Mouse (Mus musculus) CH12.LX (cell line): ENCODE data around the gene Greb1. TPM values are rescaled to one million over a fixed set of nuclear protein-coding genes. Genes with fewer than 3 reads are reported as not detected.

Experiments
- DNase-seq: peaks from one replicate; pipeline ENCODE4 v3.0.0-alpha.2; 2013; ENCODE audit errors: extremely low read depth
- H3K27ac ChIP-seq: 2 replicates; pipeline ENCODE4 v1.5.1; 2012; ENCODE audit warnings: low read depth, mild to moderate bottlenecking, control low read depth, moderate library complexity; ENCODE audit not compliant: insufficient read depth
- H3K27me3 ChIP-seq: replicated peaks from 2 replicates; pipeline ENCODE3; 2012; ENCODE audit warnings: inconsistent platforms
- H3K36me3 ChIP-seq, 2 experiments: replicated peaks in 1 of 2; 2 replicates each; pipeline versions ENCODE3 to v1.6.1; 2012; ENCODE audit warnings: inconsistent platforms in 1 of 2, low read length in 1 of 2, mild to moderate bottlenecking in 1 of 2, mixed read lengths in 1 of 2, moderate library complexity in 1 of 2; ENCODE audit not compliant: control insufficient read depth in 1 of 2, insufficient read depth in 1 of 2
- H3K4me1 ChIP-seq, 2 experiments: 2 replicates each; pipeline ENCODE4 v1.6.1; 2012; ENCODE audit warnings: inconsistent platforms in 1 of 2, moderate library complexity in 1 of 2; ENCODE audit not compliant: insufficient read depth in 2 of 2, control insufficient read depth in 1 of 2
- H3K4me2 ChIP-seq: 2 replicates; pipeline ENCODE4 v1.6.1; 2012; ENCODE audit warnings: low read depth, mild to moderate bottlenecking, control low read depth; ENCODE audit not compliant: poor library complexity, insufficient read depth, severe bottlenecking
- H3K4me3 ChIP-seq, 3 experiments: fragments of 150-350 bp in 1 of 3; sonication (generic) in 1 of 3; replicated peaks in 1 of 3; 2 replicates each; pipeline versions ENCODE3 to v1.5.1; 2011 to 2012; ENCODE audit warnings: low read depth in 2 of 3, low read length in 2 of 3, mild to moderate bottlenecking in 2 of 3, moderate library complexity in 2 of 3, control low read depth in 1 of 3, improper control_type of control experiment in 1 of 3, inconsistent platforms in 1 of 3, mixed read lengths in 1 of 3; ENCODE audit not compliant: poor library complexity in 1 of 3
- H3K79me2 ChIP-seq: replicated peaks from 2 replicates; pipeline ENCODE4 v1.6.1; 2012; ENCODE audit warnings: mild to moderate bottlenecking, moderate library complexity; ENCODE audit not compliant: control insufficient read depth, poor library complexity, insufficient read depth, severe bottlenecking; ENCODE audit errors: extremely low read depth
- H3K9ac ChIP-seq: 2 replicates; pipeline ENCODE4 v1.6.1; 2012; ENCODE audit warnings: low read depth, mild to moderate bottlenecking, control low read depth, moderate library complexity; ENCODE audit not compliant: insufficient read depth
- H3K9me3 ChIP-seq: replicated peaks from 2 replicates; pipeline ENCODE3; 2012; ENCODE audit warnings: low read length, inconsistent platforms, mixed read lengths
- BHLHE40 ChIP-seq: IDR thresholded peaks from 2 replicates; pipeline ENCODE4 v1.6.1; 2011; ENCODE audit warnings: mild to moderate bottlenecking, low read depth, low read length, improper control_type of control experiment
- CTCF ChIP-seq, 2 experiments: IDR thresholded peaks in 1 of 2; conservative IDR thresholded peaks in 1 of 2; 2 replicates each; pipeline ENCODE4 v1.5.1; 2011 to 2012; ENCODE audit warnings: low read depth in 2 of 2, low read length in 2 of 2, improper control_type of control experiment in 1 of 2, inconsistent platforms in 1 of 2, mild to moderate bottlenecking in 1 of 2, moderate library complexity in 1 of 2
- ELF1 ChIP-seq: IDR thresholded peaks from 2 replicates; pipeline ENCODE4 v1.6.1; 2014; ENCODE audit warnings: low read depth, mild to moderate bottlenecking, inconsistent platforms, low read length, improper control_type of control experiment
- ETS1 ChIP-seq: conservative IDR thresholded peaks from 2 replicates; pipeline ENCODE4 v1.6.1; 2012; ENCODE audit warnings: low read depth, mild to moderate bottlenecking, inconsistent platforms, low read length, improper control_type of control experiment, moderate library complexity
- HCFC1 ChIP-seq: IDR thresholded peaks from 2 replicates; pipeline ENCODE4 v1.6.1; 2012; ENCODE audit warnings: low read depth, mild to moderate bottlenecking, inconsistent platforms, low read length, improper control_type of control experiment
- IRF4 ChIP-seq: IDR thresholded peaks from 2 replicates; pipeline ENCODE4 v1.6.1; 2014; ENCODE audit warnings: low read depth, mild to moderate bottlenecking, inconsistent platforms, low read length, improper control_type of control experiment
- JUND ChIP-seq: conservative IDR thresholded peaks from 2 replicates; pipeline ENCODE4 v1.6.1; 2011; ENCODE audit warnings: low read depth, low read length, improper control_type of control experiment
- MAX ChIP-seq: IDR thresholded peaks from 2 replicates; pipeline ENCODE4 v1.6.1; 2011; ENCODE audit warnings: low read length, improper control_type of control experiment
- MXI1 ChIP-seq: IDR thresholded peaks from 2 replicates; pipeline ENCODE4 v1.6.1; 2011; ENCODE audit warnings: mild to moderate bottlenecking, low read depth, low read length, improper control_type of control experiment
- MYC ChIP-seq: IDR thresholded peaks from 2 replicates; pipeline ENCODE4 v1.6.1; 2011; ENCODE audit warnings: low read depth, mild to moderate bottlenecking, improper control_type of control experiment, low read length
- NELFE ChIP-seq: IDR thresholded peaks from 2 replicates; pipeline ENCODE4 v1.6.1; 2011; ENCODE audit warnings: low read depth, low read length, improper control_type of control experiment
- NRF1 ChIP-seq: IDR thresholded peaks from 2 replicates; pipeline ENCODE4 v1.6.1; 2014; ENCODE audit warnings: low read depth, mild to moderate bottlenecking, inconsistent platforms, low read length, improper control_type of control experiment, moderate library complexity
- POLR2A ChIP-seq: IDR thresholded peaks from 2 replicates; pipeline ENCODE4 v1.6.1; 2011; ENCODE audit warnings: low read depth, mild to moderate bottlenecking, improper control_type of control experiment, low read length
- POLR2AphosphoS2 ChIP-seq: IDR thresholded peaks from 2 replicates; pipeline ENCODE4 v1.6.1; 2011; ENCODE audit warnings: low read depth, low read length, improper control_type of control experiment
- RCOR1 ChIP-seq: conservative IDR thresholded peaks from 2 replicates; pipeline ENCODE4 v1.6.1; 2012; ENCODE audit warnings: low read depth, mild to moderate bottlenecking, inconsistent platforms, low read length, improper control_type of control experiment
- SMC3 ChIP-seq: IDR thresholded peaks from 2 replicates; pipeline ENCODE4 v1.6.1; 2011; ENCODE audit warnings: low read depth, low read length, improper control_type of control experiment
- TBP ChIP-seq: conservative IDR thresholded peaks from 2 replicates; pipeline ENCODE4 v1.6.1; 2011; ENCODE audit warnings: low read depth, low read length, improper control_type of control experiment
- USF1 ChIP-seq: IDR thresholded peaks from 2 replicates; pipeline ENCODE4 v1.6.1; 2014; ENCODE audit warnings: low read depth, mild to moderate bottlenecking, inconsistent platforms, low read length, improper control_type of control experiment
- USF2 ChIP-seq: conservative IDR thresholded peaks from 2 replicates; pipeline ENCODE4 v1.6.1; 2011; ENCODE audit warnings: low read depth, low read length, improper control_type of control experiment
- ZKSCAN1 ChIP-seq: IDR thresholded peaks from 2 replicates; pipeline ENCODE4 v1.6.1; 2012; ENCODE audit warnings: low read depth, inconsistent platforms, low read length, improper control_type of control experiment, borderline replicate concordance
- dilution Hi-C: fragments of 300-500 bp; cut with MboI; formaldehyde crosslinking; loops from 2 replicates; pipeline ENCODE4 v1.14.3; 2020; ENCODE audit warnings: low sequenced_read_pairs; ENCODE audit not compliant: extremely low pct_unique_long_range_greater_than_20kb, extremely low pct_ligation_motif_present
- in situ Hi-C: fragments of 300-500 bp; cut with MboI; formaldehyde crosslinking; loops from 3 replicates; pipeline ENCODE4 v1.14.3; 2019; ENCODE audit warnings: low sequenced_read_pairs, low pct_ligation_motif_present, low pct_unique_long_range_greater_than_20kb, mixed read lengths
- polyA plus RNA-seq: library from polyadenylated mRNA; unstranded; fragments of >175 nt; gene quantifications from 2 replicates; pipeline ENCODE4 v1.2.1, GENCODE M21; 2012; ENCODE audit warnings: low read depth; ENCODE audit not compliant: insufficient read length
- total RNA-seq, 2 experiments: library from RNA; depleted of rRNA; stranded (reverse); fragments of 300-350 nt in 1 of 2; fragments of >200 nt in 1 of 2; gene quantifications; 2 replicates each; pipeline ENCODE4 v1.2.3; 2012 to 2014

Greb1 gene
- total and polyA plus RNA-seq, 3 experiments, result not detected

- H3K9me3 ChIP-seq, result no peaks in the 10 kb centered on the region
- H3K4me3 ChIP-seq, result no peak overlapping the region
- no peak overlapping the region for H3K9ac ChIP-seq
- in situ Hi-C loops, result no loop called here
- no peaks in the 10 kb centered on the region for H3K4me1 ChIP-seq
- no peak overlapping the region for H3K4me2 ChIP-seq
- H3K79me2 ChIP-seq, result no peaks in the 10 kb centered on the region
- dilution Hi-C loops, result no loop called here
- no peak for TF ChIP-seq POLR2A
- TF ChIP-seq CTCF (conservative IDR thresholded peaks at IDR 0.05 in 1 of 2, IDR thresholded peaks at IDR 0.05 in 1 of 2; ENCODE audit: low read depth in 2 of 2, low read length in 2 of 2), result no peak
- no peak for TF ChIP-seq NRF1
- TF ChIP-seq IRF4, result no peak
- no peak for TF ChIP-seq RCOR1
- no peak for TF ChIP-seq USF1
- TF ChIP-seq MAX, result no peak
- no peak for TF ChIP-seq ZKSCAN1
- TF ChIP-seq HCFC1, result no peak
- no peak for TF ChIP-seq POLR2AphosphoS2
- TF ChIP-seq JUND, result no peak
- TF ChIP-seq BHLHE40, result no peak
- TF ChIP-seq TBP, result no peak
- TF ChIP-seq USF2, result no peak
- no peak for TF ChIP-seq ELF1
- H3K27me3 ChIP-seq, result no peaks in the 10 kb centered on the region
- DNase-seq, result no peak
- H3K27ac ChIP-seq, result no peak overlapping the region
- H3K36me3 ChIP-seq, result no peaks in the 10 kb centered on the region
Observed at GRCm38 (mm10) chr12:16789756-16790155, 10.9 kb downstream of the Greb1 start.

- Histone ChIP-seq H3K4me1 (no peaks in the 10 kb centered on the region), H3K4me3 (no peak overlapping the region), H3K27ac (no peak overlapping the region), H3K9ac (no peak overlapping the region), H3K27me3 (no peaks in the 10 kb centered on the region), H3K79me2 (no peaks in the 10 kb centered on the region), H3K36me3 (no peaks in the 10 kb centered on the region), H3K4me2 (no peak overlapping the region), H3K9me3 (no peaks in the 10 kb centered on the region)
- TF ChIP-seq MXI1, result no peak
- no peak for TF ChIP-seq JUND
- TF ChIP-seq ELF1, result no peak
- TF ChIP-seq NELFE, result no peak
- no peak for TF ChIP-seq USF2
- TF ChIP-seq MYC, result no peak
- no peak for TF ChIP-seq SMC3
- no peak for TF ChIP-seq ETS1
- dilution Hi-C loops (no loop called here), in situ Hi-C loops (no loop called here)
- no peak for DNase-seq
Observed at GRCm38 (mm10) chr12:16789199-16789598, 11.5 kb downstream of the Greb1 start.
